Mouse (Mus musculus): ENCODE measurements around the gene Idua.

DNA sequence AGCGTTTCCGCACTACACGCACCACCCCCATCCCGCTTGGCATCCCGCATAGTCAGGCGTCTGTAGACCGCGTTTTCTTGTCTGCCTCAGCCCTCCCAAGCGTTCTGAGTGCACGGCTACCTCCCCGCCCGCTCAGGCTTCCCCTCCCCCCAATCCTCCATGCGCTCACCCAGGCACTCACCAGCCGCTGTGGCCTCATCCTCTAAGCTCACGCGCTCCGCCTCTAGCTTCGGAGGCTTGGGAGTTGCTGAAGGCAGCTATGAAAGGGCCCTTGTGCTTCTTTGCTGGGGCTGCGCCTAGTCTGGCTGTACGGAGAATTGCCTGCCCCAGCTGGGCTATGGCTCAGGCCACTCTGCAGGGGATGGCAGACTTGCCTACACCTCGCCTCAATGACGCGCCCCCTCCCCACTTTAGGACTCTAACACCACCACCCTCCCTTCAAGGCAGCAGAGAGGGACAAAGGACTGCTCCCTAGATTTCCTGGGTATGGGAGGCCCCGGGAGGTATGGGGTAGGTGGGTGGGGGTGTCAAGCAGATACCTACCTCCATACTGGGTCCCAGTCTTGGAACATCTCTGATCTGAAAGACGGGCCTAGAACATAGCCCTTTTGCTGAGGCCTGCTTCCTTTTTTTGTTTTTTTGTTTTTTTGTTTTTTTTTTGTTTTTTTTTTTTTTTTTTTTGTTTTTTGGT, 17.6 kb downstream of the Idua start:
- TF ChIP-seq POLR2A (IDR thresholded peaks at IDR 0.05; ENCODE audit: low read depth, low read length) (no peak), CTCF (conservative IDR thresholded peaks at IDR 0.05; ENCODE audit: insufficient read depth, insufficient read length, low read depth, low read length) (no peak)
